Mouse (Mus musculus) heart, adult 2 months (tissue): ENCODE measurements around the gene Tbc1d16.

Source experiments
- CTCF ChIP-seq: fragments of 200-600 bp; IDR thresholded peaks from 2 replicates; pipeline ENCODE4 v1.8.1; 2022; ENCODE audit warnings: antibody characterized with exemption, mild to moderate bottlenecking, moderate library complexity
- EP300 ChIP-seq: fragments of 200-500 bp; IDR thresholded peaks from 2 replicates; pipeline ENCODE4 v1.6.1; 2011; ENCODE audit warnings: low read depth, low read length, control low read depth; ENCODE audit not compliant: insufficient read depth

DNA sequence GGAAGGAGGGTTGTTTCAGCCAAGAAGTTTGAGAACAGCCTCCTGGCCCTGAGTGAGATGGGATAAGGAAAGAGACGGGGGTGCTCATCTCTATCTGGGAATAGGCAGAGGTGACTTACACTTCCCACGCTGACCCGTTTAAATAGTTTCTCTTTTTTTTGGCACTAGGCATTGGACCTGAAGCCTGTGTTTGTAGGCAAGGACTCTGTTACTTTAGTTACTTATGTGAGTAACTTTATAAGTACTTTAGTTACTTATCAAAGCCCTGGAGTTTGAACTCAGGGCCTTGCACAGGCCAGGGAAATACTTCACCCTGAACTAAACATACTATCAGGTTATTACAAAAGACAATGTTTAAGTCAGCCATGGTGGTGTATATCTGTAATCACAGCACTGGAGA, 124.3 kb downstream of the Tbc1d16 start:
- TF ChIP-seq CTCF (no peak), EP300 (no peak)
